Mouse (Mus musculus): ENCODE results near the gene Galm. TPM values are rescaled to one million over a fixed set of nuclear protein-coding genes. Genes with fewer than 3 reads are reported as not detected.

Gene Galm
- polyA plus RNA-seq, 1 experiment from 2014 or later: 7.1 TPM

DNA sequence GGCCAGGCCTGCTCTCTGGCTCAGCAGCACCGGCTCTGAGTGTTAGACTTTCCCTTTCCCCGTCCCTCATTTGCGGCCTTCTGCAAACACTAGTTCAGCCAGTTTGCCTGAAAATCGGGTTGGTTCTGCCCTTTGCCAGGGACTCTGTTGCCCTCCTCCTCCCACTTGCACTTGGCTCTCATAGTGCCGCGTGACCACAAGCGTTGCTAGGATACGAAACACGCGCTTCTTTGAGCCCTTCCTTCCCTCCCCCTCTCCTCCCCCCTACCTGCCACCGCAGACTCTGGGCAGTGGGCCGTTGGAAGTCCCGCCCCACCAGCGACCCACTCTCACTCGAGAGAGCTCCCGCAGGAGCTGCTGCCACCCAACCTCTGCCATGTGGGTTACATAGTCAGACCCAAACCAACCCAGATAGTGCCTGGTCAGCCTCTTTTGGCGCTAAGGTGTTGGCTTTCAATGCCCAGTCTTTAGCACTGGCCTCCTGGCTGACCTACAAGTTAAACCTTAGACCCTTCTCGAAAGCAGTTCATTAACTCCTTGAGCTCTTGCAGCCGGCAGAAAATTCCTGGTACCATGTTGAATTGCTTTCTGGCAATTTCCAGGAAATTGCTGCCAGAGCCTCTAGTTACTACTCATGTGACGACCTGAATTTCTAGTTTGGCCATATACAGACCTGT is 31.1 kb upstream of the Galm start:
- H3K36me3 ChIP-seq (ENCODE audit: control insufficient read depth, insufficient read depth, low read length): no peaks in the 10 kb centered on the region
- H3K4me3 ChIP-seq (ENCODE audit: low read depth, low read length): no peak overlapping the region
- no peaks in the 10 kb centered on the region for H3K9me3 ChIP-seq (ENCODE audit: control insufficient read depth, low read length)
- peak overlapping the region; percentile 33 for H3K4me2 ChIP-seq
- no peaks in the 10 kb centered on the region for H3K27me3 ChIP-seq (ENCODE audit: control insufficient read depth, insufficient read depth, low read length)
- 19% methylated on average over 20 of the region's 20 CpGs for WGBS
- DNase-seq (ENCODE audit: low spot score, missing footprints) (peak; percentile 91), ATAC-seq (ENCODE audit: low FRiP score) (peak; percentile 94)
- H3K27ac ChIP-seq (ENCODE audit: low read depth, low read length): no peak overlapping the region
- peaks cover 4% of the 10 kb centered on the region for H3K4me1 ChIP-seq (ENCODE audit: control insufficient read depth, insufficient read depth, low read length)
- 0 out of 2 replicates have a peak overlapping the region, but pooled peaks have one; percentile 17 for H3K9ac ChIP-seq (ENCODE audit: low read length)

- H3K4me2 ChIP-seq: no peak overlapping the region
- no peak overlapping the region for H3K27ac ChIP-seq (ENCODE audit: low read depth, low read length)
- WGBS: 90% methylated on average over 8 of the region's 8 CpGs
- ATAC-seq (ENCODE audit: low FRiP score) (no peak), DNase-seq (ENCODE audit: low spot score, missing footprints) (no peak)
- H3K4me1 ChIP-seq (ENCODE audit: control insufficient read depth, insufficient read depth, low read length): peaks cover 4% of the 10 kb centered on the region
- no peaks in the 10 kb centered on the region for H3K36me3 ChIP-seq (ENCODE audit: control insufficient read depth, insufficient read depth, low read length)
- H3K4me3 ChIP-seq (ENCODE audit: low read depth, low read length): no peak overlapping the region
- no peaks in the 10 kb centered on the region for H3K9me3 ChIP-seq (ENCODE audit: control insufficient read depth, low read length)
- H3K27me3 ChIP-seq (ENCODE audit: control insufficient read depth, insufficient read depth, low read length): no peaks in the 10 kb centered on the region
- no peak overlapping the region for H3K9ac ChIP-seq (ENCODE audit: low read length)
These were observed 30.6 kb upstream of the Galm start for GRCm38 (mm10) chr17:80096720-80097114.

DNA sequence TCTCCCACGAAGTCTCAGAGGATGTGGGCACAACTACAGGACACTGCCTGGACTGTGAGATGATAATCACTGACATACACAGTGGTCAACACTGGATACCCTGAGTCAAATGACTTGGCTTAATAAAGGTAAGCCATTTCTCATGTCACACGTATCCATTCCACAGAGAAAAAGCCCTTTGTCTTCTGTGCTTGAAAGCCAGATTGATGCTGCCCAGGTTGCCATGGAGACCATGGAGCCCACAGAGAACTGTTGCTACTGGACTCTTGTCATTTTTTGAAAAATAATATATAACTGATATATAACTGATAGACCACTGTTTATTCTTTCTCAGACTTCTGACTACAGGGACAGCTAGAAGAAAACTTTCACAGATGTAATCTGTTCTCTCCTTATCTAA is 30.1 kb upstream of the Galm start:
- Histone ChIP-seq H3K27ac (ENCODE audit: low read depth, low read length) (no peak overlapping the region), H3K36me3 (ENCODE audit: control insufficient read depth, insufficient read depth, low read length) (no peaks in the 10 kb centered on the region), H3K4me3 (ENCODE audit: low read depth, low read length) (no peak overlapping the region), H3K27me3 (ENCODE audit: control insufficient read depth, insufficient read depth, low read length) (no peaks in the 10 kb centered on the region), H3K4me1 (ENCODE audit: control insufficient read depth, insufficient read depth, low read length) (peaks cover 4% of the 10 kb centered on the region), H3K9me3 (ENCODE audit: control insufficient read depth, low read length) (no peaks in the 10 kb centered on the region), H3K9ac (ENCODE audit: low read length) (no peak overlapping the region), H3K4me2 (no peak overlapping the region)
- WGBS: 52% methylated on average over 2 of the region's 2 CpGs
- no peak for DNase-seq (ENCODE audit: low spot score, missing footprints)
- ATAC-seq (ENCODE audit: low FRiP score): no peak

GRCm38 (mm10) chr17:80099823-80100222 is 27.4 kb upstream of the Galm start:
- Histone ChIP-seq H3K36me3 (ENCODE audit: control insufficient read depth, insufficient read depth, low read length) (no peaks in the 10 kb centered on the region), H3K4me1 (ENCODE audit: control insufficient read depth, insufficient read depth, low read length) (peaks cover 4% of the 10 kb centered on the region), H3K27me3 (ENCODE audit: control insufficient read depth, insufficient read depth, low read length) (no peaks in the 10 kb centered on the region), H3K4me3 (ENCODE audit: low read depth, low read length) (no peak overlapping the region), H3K27ac (ENCODE audit: low read depth, low read length) (no peak overlapping the region), H3K9me3 (ENCODE audit: control insufficient read depth, low read length) (no peaks in the 10 kb centered on the region), H3K9ac (ENCODE audit: low read length) (no peak overlapping the region), H3K4me2 (no peak overlapping the region)
- 91% methylated on average over 6 of the region's 6 CpGs for WGBS
- DNase-seq (ENCODE audit: low spot score, missing footprints): no peak
- no peak for ATAC-seq (ENCODE audit: low FRiP score)

DNA sequence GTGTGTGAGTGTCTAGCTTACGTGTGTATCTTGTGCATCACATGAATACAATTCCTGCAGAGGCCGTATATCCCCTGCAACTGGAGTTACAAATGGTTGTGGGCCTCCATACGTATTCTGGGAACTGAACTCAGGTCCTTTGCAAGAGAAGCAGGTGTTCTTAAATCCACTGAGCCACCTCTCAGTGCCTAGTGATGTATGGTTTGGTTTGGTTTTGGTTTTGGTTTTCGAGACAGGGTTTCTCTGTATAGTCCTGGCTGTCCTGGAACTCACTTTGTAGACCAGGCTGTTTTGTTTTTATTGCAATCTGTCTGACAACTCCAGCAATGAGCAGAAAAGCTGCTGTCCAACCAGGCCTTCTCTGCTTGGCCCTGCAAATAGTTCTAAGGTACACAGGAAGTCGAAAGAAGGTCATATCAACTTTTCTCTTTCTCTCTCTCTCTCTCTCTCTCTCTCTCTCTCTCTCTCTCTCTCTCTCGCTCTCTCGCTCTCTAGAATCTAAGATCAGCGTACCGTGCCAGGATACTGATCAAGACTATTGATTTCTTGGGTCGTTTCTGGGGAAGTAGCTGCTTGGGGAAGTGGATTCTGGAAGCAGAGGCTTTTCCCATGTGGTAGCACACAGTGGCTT is 21.8 kb upstream of the Galm start:
- ATAC-seq (ENCODE audit: low FRiP score) (no peak), DNase-seq (ENCODE audit: low spot score, missing footprints) (no peak)
- no peaks in the 10 kb centered on the region for H3K36me3 ChIP-seq (ENCODE audit: control insufficient read depth, insufficient read depth, low read length)
- WGBS: 91% methylated on average over 10 of the region's 10 CpGs
- H3K9me3 ChIP-seq (ENCODE audit: control insufficient read depth, low read length): no peaks in the 10 kb centered on the region
- H3K4me3 ChIP-seq (ENCODE audit: low read depth, low read length): no peak overlapping the region
- no peak overlapping the region for H3K27ac ChIP-seq (ENCODE audit: low read depth, low read length)
- no peaks in the 10 kb centered on the region for H3K4me1 ChIP-seq (ENCODE audit: control insufficient read depth, insufficient read depth, low read length)
- H3K27me3 ChIP-seq (ENCODE audit: control insufficient read depth, insufficient read depth, low read length): no peaks in the 10 kb centered on the region
- no peak overlapping the region for H3K4me2 ChIP-seq
- H3K9ac ChIP-seq (ENCODE audit: low read length): no peak overlapping the region

DNA sequence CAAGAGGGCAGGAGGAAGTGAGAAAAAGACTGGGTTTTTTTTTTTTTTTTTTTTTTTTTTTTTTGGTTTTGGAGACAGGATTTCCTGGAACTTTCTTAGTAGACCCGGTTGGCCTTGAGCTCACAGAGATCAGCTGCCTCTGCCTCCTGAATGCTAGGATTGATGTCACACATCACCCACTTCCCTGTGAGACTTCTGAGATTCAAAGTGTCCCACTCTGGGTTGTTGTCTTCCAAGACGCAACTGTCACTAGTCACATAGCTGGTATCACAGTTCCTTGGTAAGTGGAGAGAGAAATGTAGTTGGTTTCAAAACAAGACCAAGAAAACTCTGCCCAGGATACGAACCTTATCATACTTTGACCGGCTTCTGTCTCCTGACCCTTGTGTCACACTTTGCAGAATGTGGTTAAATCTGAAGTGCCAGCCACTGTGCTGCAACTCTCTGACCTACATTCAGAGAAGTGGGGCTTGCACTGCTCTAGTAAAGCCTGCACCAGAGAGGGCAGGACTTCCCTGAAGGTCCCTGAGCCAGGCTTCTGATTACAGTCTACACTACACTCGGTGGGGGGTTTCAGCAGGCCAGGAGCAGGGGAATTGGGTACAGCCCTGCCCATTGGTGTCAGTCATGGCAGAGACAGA is 14.5 kb upstream of the Galm start:
- Histone ChIP-seq H3K27ac (ENCODE audit: low read depth, low read length) (no peak overlapping the region), H3K4me3 (ENCODE audit: low read depth, low read length) (no peak overlapping the region), H3K9me3 (ENCODE audit: control insufficient read depth, low read length) (no peaks in the 10 kb centered on the region), H3K9ac (ENCODE audit: low read length) (no peak overlapping the region), H3K27me3 (ENCODE audit: control insufficient read depth, insufficient read depth, low read length) (no peaks in the 10 kb centered on the region), H3K4me1 (ENCODE audit: control insufficient read depth, insufficient read depth, low read length) (no peaks in the 10 kb centered on the region), H3K36me3 (ENCODE audit: control insufficient read depth, insufficient read depth, low read length) (no peaks in the 10 kb centered on the region), H3K4me2 (no peak overlapping the region)
- WGBS: 87% methylated on average over 5 of the region's 5 CpGs
- DNase-seq (ENCODE audit: low spot score, missing footprints) (no peak), ATAC-seq (ENCODE audit: low FRiP score) (no peak)

DNA sequence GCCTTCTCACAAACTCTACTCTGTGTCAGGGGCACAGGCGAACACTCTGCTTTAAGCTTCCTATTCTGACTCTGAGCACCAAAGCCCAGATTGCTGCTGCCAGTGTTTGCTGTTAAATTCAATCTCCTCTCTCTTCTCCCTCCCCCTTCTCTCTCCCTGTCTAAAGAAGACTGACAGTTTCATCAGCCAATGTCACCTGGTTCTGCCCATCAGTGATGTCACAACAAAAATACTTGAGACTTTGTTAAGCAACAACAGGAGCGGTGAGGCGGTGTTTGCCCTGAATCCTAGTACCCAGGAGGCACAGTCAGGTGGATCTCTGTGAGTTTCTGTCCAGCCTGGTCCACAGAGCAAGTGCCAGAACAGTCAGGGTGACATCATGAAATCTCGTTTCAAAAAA is 13.8 kb upstream of the Galm start:
- WGBS: 88% methylated on average over 4 of the region's 4 CpGs

DNA sequence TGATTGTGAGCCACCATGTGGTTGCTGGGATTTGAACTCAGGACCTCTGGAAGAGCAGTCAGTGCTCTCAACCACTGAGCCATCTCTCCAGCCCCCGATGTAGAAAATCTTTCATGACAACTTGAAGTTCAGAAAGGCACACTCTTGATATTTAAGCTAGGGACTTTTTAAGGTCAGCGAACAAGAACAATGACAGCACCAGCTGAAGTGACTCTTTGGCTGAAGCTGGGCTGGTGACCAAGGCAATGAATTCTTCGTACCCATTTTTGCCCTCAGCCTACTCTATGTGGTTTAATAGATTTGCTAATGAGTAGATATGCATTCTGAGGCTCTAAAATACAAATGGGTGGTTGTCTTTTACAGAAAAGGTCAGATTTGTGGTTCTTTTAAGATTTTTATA is 6.9 kb upstream of the Galm start:
- no peak for ATAC-seq (ENCODE audit: low FRiP score)

More for the DNA sequence above, 13.8 kb upstream of the Galm start:
- no peak overlapping the region for H3K4me3 ChIP-seq (ENCODE audit: low read depth, low read length)
- ATAC-seq (ENCODE audit: low FRiP score) (no peak), DNase-seq (ENCODE audit: low spot score, missing footprints) (no peak)
- H3K9me3 ChIP-seq (ENCODE audit: control insufficient read depth, low read length): no peaks in the 10 kb centered on the region
- no peaks in the 10 kb centered on the region for H3K36me3 ChIP-seq (ENCODE audit: control insufficient read depth, insufficient read depth, low read length)
- no peak overlapping the region for H3K9ac ChIP-seq (ENCODE audit: low read length)
- H3K4me2 ChIP-seq: no peak overlapping the region
- no peak overlapping the region for H3K27ac ChIP-seq (ENCODE audit: low read depth, low read length)
- H3K4me1 ChIP-seq (ENCODE audit: control insufficient read depth, insufficient read depth, low read length): no peaks in the 10 kb centered on the region
- H3K27me3 ChIP-seq (ENCODE audit: control insufficient read depth, insufficient read depth, low read length): no peaks in the 10 kb centered on the region

DNA sequence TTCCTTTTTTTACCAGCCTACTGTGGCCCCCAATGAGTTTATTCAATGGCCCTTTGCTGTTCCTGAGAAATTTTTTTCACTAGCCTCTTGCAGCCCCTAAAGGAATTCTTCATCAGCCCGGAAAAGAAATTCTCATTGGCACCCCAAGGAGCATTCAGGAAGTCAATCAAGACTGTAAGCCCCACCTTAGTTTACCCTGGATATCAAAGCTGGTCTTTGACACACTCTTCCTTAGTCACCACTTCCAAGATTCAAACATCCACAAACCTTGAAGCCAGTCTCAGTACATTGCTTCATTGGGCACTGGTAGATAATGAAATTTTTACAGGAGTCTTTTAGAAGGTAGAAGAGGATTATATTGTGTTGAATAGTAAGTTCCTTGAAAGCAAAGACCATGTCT is 5.4 kb upstream of the Galm start:
- H3K9ac ChIP-seq (ENCODE audit: low read length): no peak overlapping the region
- ATAC-seq (ENCODE audit: low FRiP score): no peak
- no peak overlapping the region for H3K4me3 ChIP-seq (ENCODE audit: low read depth, low read length)
- H3K4me2 ChIP-seq: no peak overlapping the region
- H3K27ac ChIP-seq (ENCODE audit: low read depth, low read length): no peak overlapping the region
- no peaks in the 10 kb centered on the region for H3K27me3 ChIP-seq (ENCODE audit: control insufficient read depth, insufficient read depth, low read length)
- no peak for DNase-seq (ENCODE audit: low spot score, missing footprints)
- no peaks in the 10 kb centered on the region for H3K9me3 ChIP-seq (ENCODE audit: control insufficient read depth, low read length)
- no peaks in the 10 kb centered on the region for H3K4me1 ChIP-seq (ENCODE audit: control insufficient read depth, insufficient read depth, low read length)
- no peaks in the 10 kb centered on the region for H3K36me3 ChIP-seq (ENCODE audit: control insufficient read depth, insufficient read depth, low read length)
- WGBS: 71% methylated on average over 1 of the region's 1 CpGs

More for the DNA sequence above, 6.9 kb upstream of the Galm start:
- H3K9me3 ChIP-seq (ENCODE audit: control insufficient read depth, low read length): no peaks in the 10 kb centered on the region
- no peaks in the 10 kb centered on the region for H3K4me1 ChIP-seq (ENCODE audit: control insufficient read depth, insufficient read depth, low read length)
- no peaks in the 10 kb centered on the region for H3K36me3 ChIP-seq (ENCODE audit: control insufficient read depth, insufficient read depth, low read length)
- H3K9ac ChIP-seq (ENCODE audit: low read length): no peak overlapping the region
- 95% methylated on average over 3 of the region's 3 CpGs for WGBS
- no peak overlapping the region for H3K4me2 ChIP-seq
- H3K27ac ChIP-seq (ENCODE audit: low read depth, low read length): no peak overlapping the region
- H3K27me3 ChIP-seq (ENCODE audit: control insufficient read depth, insufficient read depth, low read length): no peaks in the 10 kb centered on the region
- peak; percentile 86 for DNase-seq (ENCODE audit: low spot score, missing footprints)
- no peak overlapping the region for H3K4me3 ChIP-seq (ENCODE audit: low read depth, low read length)
